Mouse (Mus musculus) spleen, adult 10 weeks (tissue): ENCODE measurements around the gene Scin. TPM values are rescaled to one million over a fixed set of nuclear protein-coding genes. Genes with fewer than 3 reads are reported as not detected.

ENCODE experiments used
- polyA plus RNA-seq: library from polyadenylated mRNA; stranded (reverse); fragments of 350-450 nt; fragmentation: Illumina TruSeq; extraction: RNeasy Lipid Tissue Mini Kit (QIAGEN cat#74804); gene quantifications from one replicate; pipeline ENCODE4 v1.2.3, GENCODE M21; 2015; ENCODE audit warnings: low replicate concordance; ENCODE audit not compliant: insufficient read depth

The Scin gene
- polyA plus RNA-seq: 1.7 TPM

GRCm38 (mm10) chr12:40133573-40134271 lies at the start of gene Scin:
Gene Scin, minus strand, starts transcription at chr12:40134228.

GRCm38 (mm10) chr12:40037876-40038463 lies 96.1 kb downstream of the Scin start, which contains the start of gene Arl4a:
Gene Arl4a, minus strand, starts transcription at chr12:40038025.

Other genes starting within 250 kb of the Scin start
- 41.2 TPM for gene Arl4a, start 96.2 kb downstream of the Scin start, polyA plus RNA-seq
- 0.54 TPM for gene Lsmem1, start 65.3 kb upstream of the Scin start, polyA plus RNA-seq
- 106 TPM for gene Ifrd1, start 114.3 kb upstream of the Scin start, polyA plus RNA-seq